Mouse (Mus musculus): Measurements from ENCODE around the gene Frem3. TPM values are rescaled to one million over a fixed set of nuclear protein-coding genes. Genes with fewer than 3 reads are reported as not detected.

Gene Frem3
- total RNA-seq (2014; rRNA removed) (0.57 and 0.71 TPM in 2 replicates), polyA plus RNA-seq (2015; fragmentation: Nextera tagmentation; extraction: Ambion mirVana) (0.23 and 0.32 TPM in 2 replicates)

DNA sequence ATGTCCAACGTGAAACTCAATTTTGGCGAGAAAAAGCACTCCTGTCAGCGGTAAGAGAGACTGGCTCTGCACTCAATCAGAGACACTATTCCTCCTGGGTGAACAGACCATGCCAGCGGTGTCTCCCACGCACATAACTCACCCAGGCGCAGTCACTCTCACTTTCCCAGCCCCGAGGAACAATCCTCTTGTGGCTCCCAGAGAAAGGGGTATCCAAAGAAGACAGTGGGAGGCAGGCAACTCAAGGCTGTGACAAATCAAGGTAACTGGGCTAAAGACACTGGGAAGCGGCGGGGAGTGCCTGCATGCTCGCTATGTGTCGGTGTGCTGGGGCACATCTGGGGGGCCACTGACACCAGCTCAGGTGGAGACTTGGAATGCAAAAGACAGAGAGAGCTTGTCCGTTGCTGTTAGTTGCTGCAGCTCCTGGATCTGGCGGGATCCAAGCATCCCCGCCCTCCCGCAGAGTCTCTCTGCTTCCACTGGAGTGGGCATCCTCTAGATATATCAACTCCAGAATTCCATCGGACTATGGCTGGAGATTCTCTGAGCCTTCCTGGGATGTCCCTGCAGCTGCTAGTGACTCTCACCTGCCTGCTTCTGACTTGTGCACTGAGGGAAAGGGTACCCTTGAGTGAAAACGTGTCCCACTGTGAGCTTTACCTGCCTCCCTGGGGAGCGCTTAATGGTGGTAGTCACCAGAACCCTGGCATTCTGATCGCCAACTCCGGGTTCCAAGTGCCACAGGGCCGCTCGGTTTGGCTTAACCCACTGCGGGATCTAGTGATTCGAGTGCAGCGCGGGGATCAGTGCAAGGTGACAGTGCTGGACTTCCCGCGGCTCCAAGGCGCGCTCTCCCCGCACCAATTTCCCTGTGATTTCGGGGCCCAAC lies at the start of gene Frem3:
Gene Frem3 (plus strand): TSS at position 532 of the 892 bp plus-strand sequence.
- no peaks in the 10 kb centered on the region for H3K4me1 ChIP-seq (ENCODE audit: insufficient read depth, low read length)
- peaks cover 12% of the 10 kb centered on the region for H3K27me3 ChIP-seq (ENCODE audit: insufficient read depth, low read length)
- H3K36me3 ChIP-seq (ENCODE audit: insufficient read depth, low read length), result no peaks in the 10 kb centered on the region
- H3K4me3 ChIP-seq (ENCODE audit: low read depth, low read length), result peak within 1 kb of the TSS; percentile 44
- H3K9ac ChIP-seq (replicated peaks; ENCODE audit: low read length, poor library complexity, severe bottlenecking), result peak within 1 kb of the TSS; percentile 48
- WGBS, result 2% methylated on average over 32 of the region's 32 CpGs
- ATAC-seq (ENCODE audit: low FRiP score), result no peak
- H3K9me3 ChIP-seq (ENCODE audit: low read length), result no peaks in the 10 kb centered on the region
- H3K4me2 ChIP-seq (ENCODE audit: low read depth, low read length, poor library complexity, severe bottlenecking), result peak within 1 kb of the TSS; percentile 88
- no peak for TF ChIP-seq CTCF (IDR thresholded peaks at IDR 0.05)
- no peak for DNase-seq (ENCODE audit: low spot score)
- no peak within 1 kb of the TSS for H3K27ac ChIP-seq (ENCODE audit: low read depth, low read length)

DNA sequence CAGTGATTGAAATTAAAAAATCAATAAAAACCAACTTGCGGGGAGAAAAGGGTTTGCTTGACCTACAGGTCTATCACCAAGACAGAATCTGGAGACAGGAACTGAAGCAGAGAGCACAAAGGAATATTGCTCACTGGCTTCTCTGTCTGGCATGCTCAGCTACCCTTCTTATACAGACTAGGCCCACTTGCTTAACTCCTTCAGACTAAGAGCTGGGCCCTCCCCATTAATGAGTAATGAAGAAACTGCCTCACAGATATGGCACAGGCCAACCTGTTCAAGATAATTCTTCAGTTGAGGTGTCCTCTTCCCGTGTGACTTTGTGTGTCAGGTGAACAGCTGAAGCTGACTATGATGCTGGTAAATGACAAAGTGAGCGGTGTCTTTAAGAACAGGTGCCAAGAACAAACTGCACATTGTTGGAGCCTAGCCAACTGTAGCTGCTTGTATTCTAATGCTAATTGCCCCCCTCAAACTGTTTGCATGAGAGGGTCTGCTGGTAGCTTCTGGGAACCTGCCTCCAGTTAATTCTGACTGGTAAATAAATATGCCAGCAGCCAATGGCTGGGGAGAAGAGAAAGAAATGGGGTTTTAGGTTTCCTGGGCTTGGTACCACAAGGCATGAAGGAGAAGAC lies 46.6 kb upstream of the Frem3 start:
- no peak for ATAC-seq (ENCODE audit: low FRiP score)

GRCm38 (mm10) chr8:80567471-80567870 lies 43.4 kb upstream of the Frem3 start:
- H3K36me3 ChIP-seq (ENCODE audit: insufficient read depth, low read length), result no peaks in the 10 kb centered on the region
- no peak for DNase-seq (ENCODE audit: low spot score)
- no peaks in the 10 kb centered on the region for H3K27me3 ChIP-seq (ENCODE audit: insufficient read depth, low read length)
- no peak overlapping the region for H3K9ac ChIP-seq (replicated peaks; ENCODE audit: low read length, poor library complexity, severe bottlenecking)
- H3K4me2 ChIP-seq (ENCODE audit: low read depth, low read length, poor library complexity, severe bottlenecking), result no peak overlapping the region
- no peak for TF ChIP-seq CTCF (IDR thresholded peaks at IDR 0.05)
- H3K27ac ChIP-seq (ENCODE audit: low read depth, low read length), result no peak overlapping the region
- no peaks in the 10 kb centered on the region for H3K4me1 ChIP-seq (ENCODE audit: insufficient read depth, low read length)
- no peak overlapping the region for H3K4me3 ChIP-seq (ENCODE audit: low read depth, low read length)
- ATAC-seq (ENCODE audit: low FRiP score), result no peak
- WGBS, result 91% methylated on average over 1 of the region's 1 CpGs
- no peaks in the 10 kb centered on the region for H3K9me3 ChIP-seq (ENCODE audit: low read length)

More for the DNA sequence above, 46.6 kb upstream of the Frem3 start:
- TF ChIP-seq CTCF (IDR thresholded peaks at IDR 0.05), result no peak
- no peaks in the 10 kb centered on the region for H3K36me3 ChIP-seq (ENCODE audit: insufficient read depth, low read length)
- no peak overlapping the region for H3K4me3 ChIP-seq (ENCODE audit: low read depth, low read length)
- no peak overlapping the region for H3K4me2 ChIP-seq (ENCODE audit: low read depth, low read length, poor library complexity, severe bottlenecking)
- 55% methylated on average over 3 of the region's 3 CpGs for WGBS
- H3K27me3 ChIP-seq (ENCODE audit: insufficient read depth, low read length), result no peaks in the 10 kb centered on the region
- H3K9ac ChIP-seq (replicated peaks; ENCODE audit: low read length, poor library complexity, severe bottlenecking), result no peak overlapping the region
- no peaks in the 10 kb centered on the region for H3K9me3 ChIP-seq (ENCODE audit: low read length)
- H3K27ac ChIP-seq (ENCODE audit: low read depth, low read length), result no peak overlapping the region
- peak; percentile 60 for DNase-seq (ENCODE audit: low spot score)
- H3K4me1 ChIP-seq (ENCODE audit: insufficient read depth, low read length), result no peaks in the 10 kb centered on the region

DNA sequence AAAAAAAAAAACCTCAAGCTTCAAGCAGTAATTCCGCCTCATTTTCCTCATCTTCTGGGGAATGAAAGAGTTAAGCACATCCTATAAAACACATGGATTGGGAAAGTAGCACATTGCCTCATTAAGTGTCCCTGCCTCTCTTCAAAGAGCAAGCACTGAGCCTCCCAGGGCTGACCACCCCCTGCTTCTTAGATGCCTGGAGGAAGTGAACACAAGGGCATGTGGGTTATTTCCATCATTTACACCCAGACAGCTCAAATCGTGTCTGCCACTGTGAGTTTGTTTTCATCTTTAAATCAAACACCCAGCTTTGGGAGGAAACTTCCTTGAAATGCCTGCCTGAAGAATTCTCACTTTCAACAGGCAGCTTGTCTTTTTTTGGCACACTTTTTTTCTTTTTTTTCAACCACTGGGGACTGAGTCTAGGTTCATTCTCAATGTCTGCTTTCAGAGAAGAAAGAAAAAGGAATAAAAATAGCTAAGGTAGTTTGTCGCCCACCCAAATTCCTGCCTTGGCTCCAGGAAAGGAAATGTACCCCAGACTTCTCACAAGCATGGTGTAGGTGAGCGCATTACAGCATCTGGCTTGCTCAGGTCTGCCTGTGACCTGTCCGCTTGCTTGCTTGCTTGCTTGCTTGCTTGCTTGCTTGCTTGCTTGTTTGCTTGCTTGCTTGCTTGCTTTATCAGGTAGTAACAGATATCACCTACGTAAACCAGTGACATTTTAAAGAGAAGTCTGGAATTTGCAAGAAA lies 42.5 kb upstream of the Frem3 start:
- H3K9me3 ChIP-seq (ENCODE audit: low read length), result no peaks in the 10 kb centered on the region
- H3K27ac ChIP-seq (ENCODE audit: low read depth, low read length), result no peak overlapping the region
- DNase-seq (ENCODE audit: low spot score), result no peak
- 69% methylated on average over 6 of the region's 6 CpGs for WGBS
- no peak overlapping the region for H3K4me2 ChIP-seq (ENCODE audit: low read depth, low read length, poor library complexity, severe bottlenecking)
- no peak overlapping the region for H3K4me3 ChIP-seq (ENCODE audit: low read depth, low read length)
- no peaks in the 10 kb centered on the region for H3K27me3 ChIP-seq (ENCODE audit: insufficient read depth, low read length)
- no peak overlapping the region for H3K9ac ChIP-seq (replicated peaks; ENCODE audit: low read length, poor library complexity, severe bottlenecking)
- no peak for ATAC-seq (ENCODE audit: low FRiP score)
- no peaks in the 10 kb centered on the region for H3K36me3 ChIP-seq (ENCODE audit: insufficient read depth, low read length)
- TF ChIP-seq CTCF (IDR thresholded peaks at IDR 0.05), result no peak
- H3K4me1 ChIP-seq (ENCODE audit: insufficient read depth, low read length), result no peaks in the 10 kb centered on the region

DNA sequence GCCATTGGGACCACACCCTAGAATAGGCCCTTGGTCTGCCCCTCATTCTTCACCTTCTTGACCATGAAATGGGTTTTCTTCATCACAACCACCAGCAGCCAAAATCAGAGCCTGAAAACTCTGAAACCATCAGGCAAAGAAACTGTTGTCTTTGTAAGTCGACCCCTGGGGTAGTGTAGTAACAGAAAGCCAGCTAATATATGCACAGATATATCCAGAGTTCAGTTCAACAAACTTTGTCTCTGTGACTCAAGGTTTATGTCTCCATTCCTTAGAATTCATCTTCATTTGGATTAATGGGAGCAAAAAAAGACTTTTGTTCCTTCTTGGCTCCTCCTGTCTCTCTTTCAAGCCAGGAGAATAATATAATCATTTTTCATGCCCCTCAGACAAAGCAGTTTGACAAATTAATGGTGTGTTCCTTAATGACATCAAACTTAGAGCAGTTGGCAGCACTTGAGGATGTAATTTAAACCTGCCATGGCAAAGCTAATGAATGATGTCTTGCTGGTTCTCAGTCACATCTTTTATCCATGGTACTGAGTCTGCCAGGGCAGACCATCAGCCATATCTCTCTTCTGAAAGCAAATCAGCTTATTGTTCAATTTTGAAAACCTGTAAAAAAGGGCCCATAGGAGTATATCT lies 38.3 kb upstream of the Frem3 start:
- Histone ChIP-seq H3K9ac (replicated peaks; ENCODE audit: low read length, poor library complexity, severe bottlenecking) (no peak overlapping the region), H3K4me1 (ENCODE audit: insufficient read depth, low read length) (no peaks in the 10 kb centered on the region), H3K27me3 (ENCODE audit: insufficient read depth, low read length) (no peaks in the 10 kb centered on the region), H3K9me3 (ENCODE audit: low read length) (no peaks in the 10 kb centered on the region), H3K4me3 (ENCODE audit: low read depth, low read length) (no peak overlapping the region), H3K36me3 (ENCODE audit: insufficient read depth, low read length) (no peaks in the 10 kb centered on the region), H3K27ac (ENCODE audit: low read depth, low read length) (no peak overlapping the region), H3K4me2 (ENCODE audit: low read depth, low read length, poor library complexity, severe bottlenecking) (no peak overlapping the region)
- no peak for TF ChIP-seq CTCF (IDR thresholded peaks at IDR 0.05)
- 54% methylated on average over 1 of the region's 1 CpGs for WGBS
- no peak for ATAC-seq (ENCODE audit: low FRiP score)
- peak; percentile 51 for DNase-seq (ENCODE audit: low spot score)

Data from midbrain, postnatal 0 days (tissue).